Mouse (Mus musculus) A20 (cell line): Measurements from ENCODE around the gene Cox17.

ENCODE experiments used
- DNase-seq: peaks from one replicate; pipeline ENCODE4 v3.0.0-alpha.2; 2011; ENCODE audit warnings: low read depth, low spot score

Cox17 gene

GRCm38 (mm10) chr16:38370633-38371374 is 24.0 kb downstream of the Cox17 start:
- DNase-seq: no peak

- DNase-seq: no peak
Observed at GRCm38 (mm10) chr16:38371705-38372296, 25.0 kb downstream of the Cox17 start.

DNA sequence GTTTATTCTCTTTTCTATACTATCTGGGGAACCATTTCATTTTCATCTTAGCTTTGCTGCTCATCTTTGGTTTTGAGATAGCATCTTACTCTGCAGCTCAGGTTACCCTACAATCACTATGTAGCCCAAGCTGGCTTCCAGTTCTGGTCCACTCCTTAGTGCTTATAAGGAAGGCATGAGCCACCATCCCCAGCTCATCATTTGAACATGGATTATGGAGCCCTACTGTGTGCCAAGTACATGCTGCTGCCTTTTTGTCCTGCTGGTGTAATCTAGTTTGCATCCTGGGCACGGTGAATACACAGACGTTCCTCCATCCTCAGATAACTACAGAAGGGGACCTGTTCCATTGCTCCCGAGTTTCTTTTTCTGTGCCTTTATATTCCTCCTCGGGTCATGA is 26.1 kb downstream of the Cox17 start:
- no peak for DNase-seq

- DNase-seq: no peak
Observed at GRCm38 (mm10) chr16:38373439-38373838, 26.6 kb downstream of the Cox17 start.

DNA sequence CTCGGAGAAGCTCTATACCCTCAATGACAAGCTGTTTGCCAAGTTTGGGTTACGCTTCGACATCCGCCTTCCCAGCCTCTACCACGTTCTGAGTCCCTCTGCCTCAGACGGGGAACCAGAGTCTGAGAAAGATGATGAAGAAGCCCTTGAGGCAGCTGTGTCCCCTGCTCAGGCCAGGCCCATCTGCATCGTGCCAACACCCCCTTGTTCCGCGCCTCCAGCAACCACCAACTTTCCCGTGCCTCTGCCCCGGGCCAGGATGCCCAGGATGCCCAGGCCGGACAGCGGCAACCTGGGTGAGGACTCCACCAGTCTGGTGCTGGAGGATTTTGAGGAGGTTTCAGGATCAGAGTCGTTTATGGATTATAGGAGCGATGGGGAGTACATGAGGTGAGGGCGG is 27.1 kb downstream of the Cox17 start:
- DNase-seq: no peak

DNA sequence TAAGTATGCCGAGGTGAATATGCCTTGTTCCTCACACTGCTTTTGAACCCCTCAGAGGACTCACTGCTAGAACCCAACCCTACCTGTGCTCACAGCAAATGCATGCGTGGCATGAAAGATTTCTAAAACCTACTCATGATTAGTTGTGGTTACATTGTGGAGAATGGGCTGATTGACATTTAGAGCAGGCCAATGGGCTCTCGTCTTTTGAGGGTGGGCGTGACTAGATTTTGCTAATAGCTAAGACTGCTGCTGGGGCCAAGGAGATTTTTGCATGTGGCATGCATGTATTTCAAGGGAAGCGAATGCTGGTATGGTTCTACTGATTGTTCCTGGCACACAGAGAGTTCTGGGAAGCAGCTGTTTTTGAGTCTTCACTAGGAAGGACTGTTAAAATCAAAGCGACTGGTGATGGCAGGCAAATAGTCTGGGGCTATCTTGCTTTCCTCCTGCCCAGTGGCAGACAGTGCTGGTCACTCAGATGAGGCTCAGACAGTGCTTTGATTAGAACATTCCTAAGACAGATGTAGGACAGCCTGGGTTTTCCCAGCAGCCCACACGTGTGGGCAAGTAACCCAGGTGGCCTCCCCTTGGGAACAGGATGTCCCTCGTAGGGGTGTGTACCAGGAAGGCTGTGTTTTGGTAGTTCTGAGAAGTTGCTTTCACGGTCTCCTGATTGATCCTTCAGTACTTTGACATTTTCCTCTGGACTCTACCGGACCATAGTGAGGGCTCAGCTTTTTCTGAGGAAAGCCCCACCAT is 27.8 kb downstream of the Cox17 start:
- DNase-seq: no peak

GRCm38 (mm10) chr16:38375182-38375581 is 28.4 kb downstream of the Cox17 start:
- DNase-seq: no peak

DNA sequence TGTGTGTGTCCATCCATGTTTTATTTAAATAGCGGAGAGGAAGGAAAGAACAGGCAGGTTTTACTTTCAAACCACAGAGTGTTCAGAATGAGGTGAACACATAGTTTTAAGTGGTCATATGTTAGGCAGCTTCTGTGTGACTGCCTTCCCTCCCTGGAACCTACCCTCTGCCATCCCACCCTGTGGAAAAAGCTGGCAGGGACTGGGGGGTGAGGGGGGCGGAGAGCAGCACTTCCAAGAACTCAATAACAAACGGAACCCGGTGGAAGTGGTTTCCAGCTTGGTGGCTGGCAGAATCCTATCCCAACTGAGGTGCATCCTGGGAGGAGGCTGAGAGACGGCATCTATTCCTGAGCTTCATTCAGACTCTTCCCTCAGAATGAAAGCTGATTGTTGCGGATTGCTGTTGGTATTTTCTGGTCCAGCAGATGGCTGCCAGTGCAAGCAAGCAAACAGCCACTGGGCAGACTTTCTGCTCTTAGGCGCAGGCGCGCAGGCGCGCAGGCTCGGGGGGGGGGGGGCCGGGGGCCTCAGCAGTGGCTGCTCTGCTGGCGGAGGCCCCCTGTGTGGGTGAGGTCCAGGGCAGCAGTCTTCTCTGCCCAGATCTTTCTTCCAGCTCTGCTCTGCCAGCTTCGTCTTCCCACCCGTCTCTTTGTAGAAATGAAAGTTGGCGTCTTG is 29.5 kb downstream of the Cox17 start:
- DNase-seq: peak; percentile 70

DNA sequence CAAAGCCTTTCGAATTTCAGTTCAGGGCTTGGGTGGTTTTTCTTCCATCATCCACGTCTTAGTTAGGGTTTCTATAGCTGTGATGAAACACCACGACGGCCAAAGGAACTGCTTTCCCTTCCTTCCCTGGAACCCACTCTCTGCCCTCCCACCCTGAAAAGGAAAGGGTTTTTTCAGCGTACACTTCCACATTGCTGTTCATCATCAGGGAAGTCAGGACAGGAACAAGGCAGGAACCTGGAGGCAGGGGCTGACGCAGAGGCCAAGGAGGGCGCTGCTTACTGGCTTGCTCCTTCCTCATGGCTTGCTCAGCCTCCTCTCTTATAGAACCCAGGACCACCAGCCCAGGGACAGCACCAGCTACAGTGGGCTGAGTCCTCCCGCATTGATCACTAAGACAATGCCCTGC is 30.1 kb downstream of the Cox17 start:
- no peak for DNase-seq

- DNase-seq: no peak
Observed at GRCm38 (mm10) chr16:38377546-38377945, 30.8 kb downstream of the Cox17 start.

- DNase-seq: no peak
Observed at GRCm38 (mm10) chr16:38378591-38378990, 31.8 kb downstream of the Cox17 start.

GRCm38 (mm10) chr16:38379088-38379487 is 32.3 kb downstream of the Cox17 start:
- DNase-seq: peak; percentile 37

DNA sequence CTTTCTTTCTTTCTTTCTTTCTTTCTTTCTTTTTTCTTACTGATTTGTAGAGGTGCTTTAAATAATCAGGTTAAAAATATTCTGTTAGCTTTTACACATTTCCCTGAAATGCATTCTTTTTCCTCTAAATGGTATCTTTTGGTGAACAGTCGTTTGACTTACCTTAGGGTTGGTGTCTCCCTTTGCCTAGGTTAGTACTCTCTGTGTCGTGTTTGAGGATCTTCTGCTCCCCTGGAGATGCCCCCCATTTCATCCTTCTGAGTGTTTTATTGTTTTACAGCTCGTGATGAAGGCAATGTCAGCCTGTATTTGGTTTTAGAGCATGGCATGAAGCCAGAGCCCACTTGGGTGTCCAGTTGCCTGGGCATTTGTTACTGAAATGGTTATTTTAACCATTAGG is 32.7 kb downstream of the Cox17 start:
- no peak for DNase-seq

GRCm38 (mm10) chr16:38379926-38380325 is 33.1 kb downstream of the Cox17 start:
- no peak for DNase-seq

- DNase-seq: no peak
Observed at GRCm38 (mm10) chr16:38383683-38384082, 36.9 kb downstream of the Cox17 start.

DNA sequence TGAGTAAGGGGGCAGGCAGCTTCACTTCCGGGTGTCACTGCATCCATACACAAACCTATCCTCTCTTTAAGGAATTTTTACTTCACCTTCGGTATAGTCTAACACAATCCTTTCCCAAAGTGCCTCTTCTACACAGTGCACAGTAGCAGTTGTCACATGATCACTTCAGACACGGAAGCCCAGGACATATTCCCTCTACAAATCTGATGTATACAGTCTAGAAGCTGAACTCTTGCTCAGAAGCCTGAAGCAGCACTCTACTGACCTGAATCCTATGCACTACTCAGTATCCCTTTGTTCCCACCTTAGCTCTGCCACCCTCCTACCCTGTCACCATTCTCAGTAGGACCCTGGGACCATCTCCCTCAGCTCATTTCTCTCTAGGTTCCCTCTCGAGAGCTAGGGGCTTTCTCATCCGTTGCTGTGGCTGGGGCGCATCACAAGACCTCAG is 38.4 kb downstream of the Cox17 start:
- no peak for DNase-seq

DNA sequence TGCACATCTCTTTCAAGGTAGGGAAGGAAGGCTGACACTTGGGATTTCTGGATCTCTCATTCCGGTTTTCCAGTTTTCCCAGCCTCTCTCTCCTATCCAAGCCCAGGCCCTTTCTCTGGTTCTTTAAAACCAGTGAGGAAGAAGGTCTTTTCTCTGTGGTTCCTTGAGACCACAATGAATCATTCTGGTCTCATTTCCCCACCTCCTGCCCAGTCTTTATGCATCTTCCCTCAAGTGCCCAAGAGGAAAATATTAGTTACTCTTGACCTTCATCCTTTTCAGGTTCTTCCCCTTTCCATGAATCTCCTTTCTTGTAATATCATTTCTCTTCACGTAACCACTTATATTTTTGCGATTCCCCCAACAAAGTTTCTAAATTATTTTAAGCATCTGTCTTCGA is 38.9 kb downstream of the Cox17 start:
- no peak for DNase-seq

DNA sequence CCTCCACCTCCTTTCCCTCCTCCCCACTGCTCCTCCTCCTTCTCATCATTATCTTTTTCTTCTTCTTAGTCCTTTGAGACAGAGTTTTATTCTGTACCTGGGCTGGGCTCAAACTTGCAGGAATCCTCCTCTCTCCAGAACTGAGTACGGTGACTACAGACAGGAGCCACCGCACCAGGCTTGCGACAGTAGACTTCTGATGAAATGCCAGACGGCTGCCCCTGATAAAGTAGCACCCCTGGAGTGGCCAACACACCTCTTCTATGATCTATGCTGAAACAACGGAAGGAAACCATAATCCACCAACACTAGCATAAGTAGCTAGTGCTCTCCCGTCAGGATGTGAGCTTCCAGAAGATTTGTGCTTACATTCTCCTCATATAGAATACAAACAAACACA is 40.6 kb downstream of the Cox17 start:
- DNase-seq: no peak

- no peak for DNase-seq
Observed at GRCm38 (mm10) chr16:38388757-38389156, 42.0 kb downstream of the Cox17 start.

- no peak for DNase-seq
Observed at GRCm38 (mm10) chr16:38389284-38389893, 42.6 kb downstream of the Cox17 start.

DNA sequence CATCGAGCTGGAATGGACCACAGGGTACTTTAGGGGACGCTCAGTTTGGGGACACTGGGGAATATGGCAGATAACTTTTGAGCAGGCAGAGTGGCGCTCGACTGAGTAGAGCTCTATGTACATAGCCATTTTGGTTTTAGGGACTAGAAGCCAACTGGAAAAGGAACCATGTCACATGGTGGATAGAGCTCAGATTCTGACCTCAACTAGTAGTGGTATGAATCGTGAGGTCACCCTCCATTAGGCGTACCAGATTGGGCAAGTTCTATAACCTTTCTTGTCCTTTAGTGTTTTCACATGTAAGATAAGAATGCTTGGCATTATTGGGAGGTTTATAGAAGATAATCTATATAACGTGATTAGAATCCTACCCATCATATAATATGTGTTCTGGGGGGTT is 43.5 kb downstream of the Cox17 start:
- no peak for DNase-seq
